Mouse (Mus musculus): ENCODE results near the gene Cox6a2.

Gene Cox6a2

GRCm38 (mm10) chr7:128206152-128206551 is at the start of gene Cox6a2:
Gene Cox6a2 (minus strand): TSS chr7:128206387.
- DNase-seq (ENCODE audit: low read depth, low spot score): no peak

- DNase-seq (ENCODE audit: low read depth, low spot score): no peak
Measured at GRCm38 (mm10) chr7:128255757-128256156, 49.6 kb upstream of the Cox6a2 start.

DNA sequence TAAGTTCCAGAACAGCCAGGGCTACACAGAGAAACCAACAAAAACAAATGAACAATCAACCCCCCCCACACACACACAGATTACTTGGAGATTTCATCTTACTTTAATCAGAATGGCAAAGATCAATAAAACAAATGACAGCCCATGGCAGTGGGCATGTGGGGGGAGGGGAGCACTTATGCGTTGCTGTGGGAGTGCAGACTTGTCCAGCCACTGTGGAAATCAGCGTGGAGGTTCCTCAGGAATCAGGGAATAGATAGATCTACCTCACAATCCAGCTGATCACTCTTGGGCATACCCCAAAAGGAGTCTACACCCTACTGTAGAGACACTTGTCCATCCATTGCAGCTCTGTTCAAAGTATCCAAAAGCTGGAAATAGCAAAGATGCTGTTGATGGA is 48.8 kb upstream of the Cox6a2 start:
- no peak for DNase-seq (ENCODE audit: low read depth, low spot score)

DNA sequence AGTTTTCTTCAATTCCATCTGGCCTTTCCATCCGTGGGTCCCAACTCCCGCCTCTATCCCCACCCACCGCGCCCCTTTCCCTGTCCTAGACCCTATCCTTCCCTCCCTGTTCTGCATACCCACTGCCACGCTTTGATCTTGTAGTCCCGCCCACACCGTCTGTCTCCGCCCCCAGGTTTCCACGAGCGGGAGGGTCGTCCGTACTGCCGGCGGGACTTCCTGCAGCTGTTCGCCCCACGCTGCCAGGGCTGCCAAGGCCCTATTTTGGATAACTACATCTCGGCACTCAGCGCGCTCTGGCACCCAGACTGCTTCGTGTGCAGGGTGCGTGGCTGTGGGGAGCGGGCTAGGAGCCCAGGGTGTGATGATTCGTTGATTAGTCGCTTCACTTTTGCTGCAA is 46.4 kb upstream of the Cox6a2 start:
- DNase-seq (ENCODE audit: low read depth, low spot score): peak; percentile 65

- no peak for DNase-seq (ENCODE audit: low read depth, low spot score)
Measured at GRCm38 (mm10) chr7:128251946-128252345, 45.8 kb upstream of the Cox6a2 start.

- no peak for DNase-seq (ENCODE audit: low read depth, low spot score)
Measured at GRCm38 (mm10) chr7:128249998-128250397, 43.8 kb upstream of the Cox6a2 start.

- no peak for DNase-seq (ENCODE audit: low read depth, low spot score)
Measured at GRCm38 (mm10) chr7:128248081-128249042, 42.2 kb upstream of the Cox6a2 start.

DNA sequence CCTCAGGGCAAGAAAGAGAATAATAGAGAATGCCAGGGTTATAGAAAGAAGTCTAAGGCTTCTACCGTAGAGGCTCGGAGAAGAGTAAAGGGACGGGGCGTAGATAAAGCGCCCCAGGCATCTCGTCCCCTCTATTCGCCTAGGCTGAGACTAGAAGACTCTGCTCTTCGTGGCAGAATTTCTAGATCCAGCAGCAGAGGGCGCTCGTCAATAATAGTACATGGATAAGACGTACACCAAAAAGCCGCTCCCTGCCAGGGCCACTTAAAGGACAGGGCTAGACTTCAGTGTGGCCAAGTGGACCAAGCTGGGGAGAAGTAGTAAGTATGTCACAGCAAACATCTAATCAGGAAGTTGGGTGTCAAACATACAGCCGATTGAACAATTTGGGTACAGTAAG is 41.3 kb upstream of the Cox6a2 start:
- peak; percentile 83 for DNase-seq (ENCODE audit: low read depth, low spot score)

DNA sequence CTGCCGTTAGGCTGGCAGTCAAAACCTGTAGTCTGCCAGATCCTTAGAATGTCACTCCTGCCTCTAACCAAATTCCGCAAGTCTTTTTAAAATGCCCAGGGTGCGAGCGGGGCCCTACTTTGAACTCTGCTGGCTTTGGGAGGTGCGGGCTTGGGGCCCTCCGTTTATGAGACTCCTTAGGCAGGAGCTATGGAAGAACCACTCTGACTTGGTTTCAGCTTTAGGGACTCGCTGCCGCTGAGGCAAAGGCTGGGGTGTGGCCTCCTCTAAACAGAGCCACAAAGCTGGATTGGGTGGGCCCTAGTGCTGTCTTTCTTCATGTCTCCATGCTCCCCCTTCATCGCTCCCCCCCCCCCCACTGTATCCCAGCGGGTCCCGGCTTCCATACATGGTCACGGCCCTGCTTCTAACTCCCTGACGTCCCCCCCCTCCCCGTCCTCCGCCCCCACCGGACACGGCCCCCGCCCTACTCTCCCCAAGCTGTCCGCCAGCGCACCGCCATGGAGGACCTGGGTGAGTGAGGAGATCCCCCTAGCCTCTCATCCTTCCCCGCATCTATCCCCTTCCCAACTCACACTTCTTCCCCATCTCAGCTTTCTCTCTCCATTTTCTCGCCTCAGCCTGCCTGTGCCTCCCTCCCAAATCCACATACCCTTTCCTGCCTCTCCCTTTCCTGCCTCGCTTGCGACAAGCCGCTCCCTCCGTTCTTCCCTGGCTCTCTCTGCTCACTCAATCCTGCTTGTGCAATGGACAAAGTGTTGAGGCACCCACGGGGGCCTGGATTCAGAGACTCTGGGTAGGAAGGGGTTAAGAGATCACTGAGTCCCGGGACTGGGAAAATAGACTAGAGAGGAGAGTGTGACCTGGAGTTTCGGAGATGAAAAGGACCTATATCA is 40.6 kb upstream of the Cox6a2 start, which contains the start of gene Tgfb1i1:
Tgfb1i1 (plus strand) TSS at position 317 of the 896 bp plus-strand sequence.
- peak; percentile 17 for DNase-seq (ENCODE audit: low read depth, low spot score)

DNA sequence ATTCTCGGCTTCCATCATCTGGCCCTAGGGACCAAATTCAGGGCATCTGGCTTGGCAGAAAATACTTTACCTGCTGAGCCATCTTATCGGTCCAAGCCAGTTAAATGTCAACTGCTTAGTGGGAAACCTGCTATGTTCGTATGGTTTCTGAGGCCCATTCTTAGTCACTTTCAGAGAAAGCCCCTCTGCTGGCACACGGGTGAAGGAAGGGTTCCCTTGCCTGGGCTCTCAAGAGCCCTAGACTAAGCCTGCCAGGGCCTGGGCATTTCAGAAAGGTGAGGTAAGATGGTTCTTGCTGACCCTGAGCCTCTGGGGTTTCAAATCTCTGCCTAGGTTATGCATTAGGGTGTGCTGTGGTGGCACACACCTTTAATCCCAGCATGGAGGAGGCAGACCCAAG is 39.4 kb upstream of the Cox6a2 start:
- DNase-seq (ENCODE audit: low read depth, low spot score): no peak

DNA sequence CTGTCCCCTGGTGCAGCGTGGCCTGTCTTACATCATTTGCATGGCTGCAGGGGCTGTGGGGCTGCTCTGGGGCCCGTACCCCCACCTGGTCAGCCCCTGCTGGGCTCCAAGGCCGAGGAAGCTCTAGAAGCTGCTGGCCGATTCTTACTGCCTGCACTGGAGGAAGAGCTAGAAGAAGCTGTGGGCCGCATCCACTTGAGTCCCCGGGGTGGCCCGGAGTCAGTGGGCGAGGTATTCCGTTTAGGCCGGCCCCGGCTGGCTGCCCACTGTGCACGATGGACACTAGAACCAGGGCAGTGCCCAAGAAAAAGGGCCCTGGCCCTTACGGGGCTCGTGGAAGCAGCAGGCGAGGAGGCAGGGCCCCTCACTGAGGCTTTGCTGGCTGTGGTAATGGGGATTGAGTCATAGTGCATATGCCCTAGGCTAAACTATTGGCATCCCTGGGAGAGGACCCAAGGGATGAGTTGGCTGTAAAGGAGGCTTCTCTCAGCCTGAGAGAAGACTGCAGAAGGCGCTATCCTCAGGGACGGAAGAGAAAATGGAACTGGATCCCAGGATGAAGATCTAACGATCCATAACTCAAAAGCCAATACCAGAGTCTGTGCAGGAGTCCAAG is 38.3 kb upstream of the Cox6a2 start:
- no peak for DNase-seq (ENCODE audit: low read depth, low spot score)

- DNase-seq (ENCODE audit: low read depth, low spot score): no peak
Measured at GRCm38 (mm10) chr7:128243921-128244320, 37.7 kb upstream of the Cox6a2 start.

DNA sequence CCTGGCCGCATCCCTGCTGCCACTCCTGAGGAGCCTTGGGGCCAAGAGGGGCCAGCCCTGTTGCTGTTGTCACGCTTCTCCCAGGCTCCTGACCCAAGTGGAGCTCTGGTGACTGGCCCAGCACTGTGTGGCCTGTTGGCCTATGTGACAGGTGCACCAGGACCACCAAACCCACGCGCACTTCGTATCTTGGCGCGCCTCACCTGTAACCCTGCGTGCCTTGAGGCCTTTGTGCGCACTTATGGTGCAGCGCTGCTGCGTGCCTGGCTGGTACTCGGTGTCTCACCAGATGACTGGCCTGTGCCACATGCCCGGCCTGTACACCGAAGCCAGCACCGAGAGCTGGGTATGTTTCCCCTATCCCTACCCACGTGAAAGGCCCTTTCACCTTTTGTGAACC is 36.1 kb upstream of the Cox6a2 start:
- DNase-seq (ENCODE audit: low read depth, low spot score): no peak

- DNase-seq (ENCODE audit: low read depth, low spot score): no peak
Measured at GRCm38 (mm10) chr7:128240131-128240784, 34.1 kb upstream of the Cox6a2 start.

DNA sequence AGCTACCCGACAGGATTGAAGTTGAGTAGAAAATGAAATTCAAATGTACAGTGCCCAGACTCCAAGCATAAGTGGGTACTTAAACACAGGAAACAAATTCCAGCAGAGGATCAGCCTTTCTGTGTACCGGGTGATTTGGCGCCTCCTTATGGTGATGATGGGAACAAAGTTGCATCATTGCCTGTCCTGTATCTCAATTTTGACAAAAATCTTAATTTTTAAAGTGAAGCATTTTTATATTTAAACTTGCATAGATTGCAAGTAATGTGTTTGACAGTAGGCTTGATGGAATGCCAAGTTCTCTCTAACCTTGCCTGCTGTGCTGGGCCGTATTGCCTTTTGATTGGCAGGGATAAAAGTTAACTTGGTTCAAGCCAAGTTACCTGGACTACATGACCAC is 32.8 kb upstream of the Cox6a2 start:
- peak; percentile 76 for DNase-seq (ENCODE audit: low read depth, low spot score)

- peak; percentile 99 for DNase-seq (ENCODE audit: low read depth, low spot score)
Measured at GRCm38 (mm10) chr7:128237927-128238778, 32.0 kb upstream of the Cox6a2 start, which contains the start of gene 9130023H24Rik. Gene 9130023H24Rik (minus strand): TSS chr7:128238031.

- DNase-seq (ENCODE audit: low read depth, low spot score): no peak
Measured at GRCm38 (mm10) chr7:128237593-128237926, 31.4 kb upstream of the Cox6a2 start.

- DNase-seq (ENCODE audit: low read depth, low spot score): peak; percentile 78
Measured at GRCm38 (mm10) chr7:128236856-128237592, 30.8 kb upstream of the Cox6a2 start, which contains the start of gene Armc5. Gene Armc5 (plus strand): TSS chr7:128237342.

DNA sequence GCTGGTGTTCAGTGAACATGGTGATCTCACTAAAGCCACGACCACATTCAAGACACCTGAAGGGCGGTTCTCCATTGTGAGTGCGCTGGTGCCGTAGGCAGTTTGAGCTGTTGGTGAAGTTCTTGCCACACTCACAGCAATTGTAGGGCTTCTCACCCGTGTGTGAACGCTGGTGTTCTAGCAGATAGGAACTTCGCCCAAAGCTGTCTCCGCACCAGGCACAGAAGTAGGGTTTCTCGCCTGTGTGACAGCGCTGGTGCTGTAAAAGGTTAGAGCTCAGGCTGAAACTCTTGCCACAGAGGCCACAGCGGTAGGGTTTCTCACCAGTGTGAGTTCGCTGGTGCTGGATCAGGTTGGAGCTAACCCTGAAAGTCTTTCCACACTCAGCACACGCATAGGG is 30.2 kb upstream of the Cox6a2 start:
- DNase-seq (ENCODE audit: low read depth, low spot score): no peak

- DNase-seq (ENCODE audit: low read depth, low spot score): no peak
Measured at GRCm38 (mm10) chr7:128235481-128235880, 29.3 kb upstream of the Cox6a2 start.
